Mouse (Mus musculus): Measurements from ENCODE around the gene Ano4.

The Ano4 gene

GRCm38 (mm10) chr10:88968586-88968985 lies 376.0 kb downstream of the Ano4 start:
- DNase-seq (ENCODE audit: extremely low spot score, low read depth, low spot score): no peak

GRCm38 (mm10) chr10:88960791-88961190 lies 383.8 kb downstream of the Ano4 start:
- no peak for DNase-seq (ENCODE audit: extremely low spot score, low read depth, low spot score)

GRCm38 (mm10) chr10:88950297-88950653 lies 394.3 kb downstream of the Ano4 start:
- no peak for DNase-seq (ENCODE audit: extremely low spot score, low read depth, low spot score)

- no peak for DNase-seq (ENCODE audit: extremely low spot score, low read depth, low spot score)
These were observed 394.8 kb downstream of the Ano4 start for GRCm38 (mm10) chr10:88949649-88950296.

Measured in hindlimb bud, embryonic 11.5 days (tissue).